Mouse (Mus musculus): Measurements from ENCODE around the gene Btbd1.
A peak's percentile ranks its signal among the peaks of the same experiment; 100 is the strongest.

Btbd1 gene

GRCm38 (mm10) chr7:81788536-81788935 lies 40.7 kb downstream of the Btbd1 start:
- no peak for DNase-seq (ENCODE audit: low read depth, low spot score)

DNA sequence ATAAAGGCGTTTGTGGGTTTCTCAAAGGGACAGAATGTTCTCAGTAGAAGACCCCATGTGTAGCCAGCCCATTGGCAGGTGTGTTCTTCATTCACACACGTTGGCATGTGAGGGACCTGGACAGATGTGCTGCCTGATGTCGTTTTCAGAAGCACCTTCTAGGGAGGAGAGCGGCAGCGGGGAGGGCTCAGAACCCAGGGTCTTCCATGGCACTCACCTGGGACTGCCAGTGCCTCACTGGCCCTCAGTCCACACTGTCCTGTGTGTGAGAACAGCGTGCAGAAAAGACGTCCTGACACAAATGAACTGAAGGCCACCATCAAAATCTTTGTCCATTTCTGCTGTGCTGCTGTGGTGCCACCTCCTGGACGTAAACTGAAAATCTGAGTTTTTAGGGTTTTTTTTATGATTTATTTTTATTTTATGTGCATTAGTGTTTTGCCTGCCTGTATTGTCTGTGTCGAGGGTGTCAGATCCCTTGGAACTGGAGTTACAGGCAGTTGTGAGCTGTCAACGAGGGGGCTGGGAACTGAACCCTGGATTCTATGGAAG lies 51.5 kb downstream of the Btbd1 start:
- DNase-seq (ENCODE audit: low read depth, low spot score): no peak

DNA sequence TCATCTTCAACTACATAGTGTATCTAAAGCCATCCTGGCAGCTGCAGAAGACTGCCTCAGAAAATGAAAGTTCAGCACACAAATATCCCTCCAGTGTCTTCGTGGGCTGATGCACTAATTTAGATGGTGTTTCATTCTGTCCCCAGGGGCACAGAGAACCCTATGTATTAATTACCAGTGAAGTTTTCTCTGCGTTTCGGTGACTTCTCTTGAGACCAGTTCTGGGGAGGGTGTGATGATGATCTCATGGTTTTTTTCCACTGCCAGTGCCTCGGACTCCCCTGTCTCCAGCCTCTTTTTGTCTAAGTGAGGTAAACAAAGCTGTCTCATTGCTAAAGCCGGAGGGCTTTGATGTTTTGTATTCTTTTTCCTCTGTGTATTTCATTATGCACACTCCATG lies 53.9 kb downstream of the Btbd1 start:
- no peak for DNase-seq (ENCODE audit: low read depth, low spot score)

GRCm38 (mm10) chr7:81772786-81773539 lies 56.3 kb downstream of the Btbd1 start:
- no peak for DNase-seq (ENCODE audit: low read depth, low spot score)

DNA sequence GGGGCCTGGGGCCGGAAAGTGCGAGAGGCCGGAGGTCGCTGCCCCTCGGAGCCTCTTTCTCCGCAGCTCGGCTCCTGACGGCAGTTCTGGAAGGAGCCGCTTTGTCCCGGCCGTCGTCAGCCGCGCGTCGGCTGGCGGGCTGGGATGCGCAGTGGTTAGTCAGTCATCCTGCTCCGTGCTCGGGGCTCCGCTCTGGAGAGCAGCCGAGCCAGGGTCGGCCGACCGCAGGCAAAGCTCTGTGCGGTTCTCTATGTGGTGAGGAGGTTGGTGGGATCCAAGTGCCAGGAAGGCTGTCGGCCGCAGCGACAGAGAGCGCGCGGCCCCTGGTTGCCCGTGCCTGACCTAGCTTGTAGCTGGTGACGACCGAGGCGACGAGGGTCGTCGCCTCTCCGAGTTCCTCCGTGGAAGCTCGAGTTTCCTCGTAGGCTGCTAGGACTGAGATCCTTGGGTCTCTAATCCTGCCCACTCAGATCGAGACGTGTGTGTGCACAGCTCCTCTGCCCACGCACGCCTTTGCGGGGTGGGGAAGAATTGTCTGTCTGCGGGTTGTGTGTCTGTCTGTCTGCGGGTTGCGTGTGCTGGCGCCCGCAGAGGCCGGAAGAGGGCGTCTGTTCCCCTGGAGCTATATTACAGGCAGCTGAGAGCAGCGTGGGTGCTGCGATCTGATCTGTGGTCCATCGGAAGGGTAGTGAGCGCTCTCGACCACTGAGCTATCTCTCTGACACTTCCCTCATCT lies 66.0 kb downstream of the Btbd1 start:
- peak; percentile 66 for DNase-seq (ENCODE audit: low read depth, low spot score)

DNA sequence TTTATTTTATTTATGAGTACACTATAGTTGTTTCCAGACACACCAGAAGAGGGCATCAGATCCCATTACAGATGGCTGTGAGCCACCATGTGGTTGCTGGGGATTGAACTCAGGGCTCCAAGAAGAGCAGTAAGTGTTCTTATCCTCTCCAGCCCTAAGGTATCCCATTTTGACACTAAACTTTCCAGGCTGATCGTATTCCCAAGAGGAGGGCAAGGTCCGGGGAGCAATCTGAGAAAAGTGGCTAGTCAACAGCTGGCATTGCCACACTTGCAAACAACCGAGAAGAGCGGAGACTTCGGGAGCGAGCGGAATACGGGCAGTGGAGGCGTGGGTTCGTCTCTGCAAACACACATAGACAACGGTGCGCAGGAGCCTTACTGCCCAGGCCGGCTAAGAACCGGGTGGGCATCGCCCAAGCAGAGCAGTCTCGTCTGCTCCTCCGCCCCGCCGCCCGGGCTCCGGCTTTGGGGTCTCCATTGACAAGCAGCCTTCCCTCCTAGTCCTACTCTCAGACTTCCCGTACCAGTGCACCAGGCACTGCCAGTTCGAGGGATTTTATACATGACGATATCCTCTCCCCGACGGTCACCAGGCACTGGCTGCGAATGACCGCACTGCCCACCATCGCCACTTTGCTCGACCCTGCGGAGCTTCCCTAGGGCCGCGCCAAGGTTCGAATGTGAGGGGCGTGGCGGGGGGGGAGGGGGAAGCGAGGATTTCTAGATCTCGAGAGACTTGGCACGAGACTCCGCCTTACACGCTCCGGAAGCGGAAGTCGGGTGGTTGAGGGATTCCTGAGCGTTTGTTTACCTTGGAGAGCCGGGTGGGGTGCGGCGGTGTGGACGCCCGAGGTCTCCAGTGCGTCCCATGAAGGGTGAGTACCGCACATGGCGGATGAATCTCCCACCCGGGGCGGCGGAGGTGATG lies 66.8 kb downstream of the Btbd1 start, which contains the start of gene Ramac:
Gene Ramac (plus strand): TSS at position 746 of the 930 bp plus-strand sequence.
- DNase-seq (ENCODE audit: low read depth, low spot score): peak; percentile 92

DNA sequence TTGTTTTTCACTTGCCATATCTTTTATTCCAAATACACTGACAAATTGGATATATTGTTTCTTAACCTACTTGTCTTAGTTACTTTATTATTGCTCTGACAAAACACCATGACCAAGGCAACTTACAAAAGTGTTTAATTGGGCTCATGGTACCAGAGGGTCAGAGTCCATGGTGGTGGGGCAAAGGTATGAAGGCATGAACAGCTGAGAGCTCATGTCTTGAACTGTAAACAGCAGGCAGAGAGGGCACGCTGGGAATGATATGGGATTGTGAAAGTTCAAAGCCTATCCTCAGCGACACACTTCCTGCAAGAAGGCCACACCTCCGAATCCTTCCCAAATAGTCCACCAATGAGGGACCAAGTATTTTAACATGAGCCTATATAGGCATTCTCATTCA lies 81.3 kb downstream of the Btbd1 start:
- no peak for DNase-seq (ENCODE audit: low read depth, low spot score)

- peak; percentile 20 for DNase-seq (ENCODE audit: low read depth, low spot score)
Measured at GRCm38 (mm10) chr7:81744145-81744544, 85.1 kb downstream of the Btbd1 start.
